Mouse (Mus musculus) common myeloid progenitor, adult 5-6 weeks (primary cell): Measurements from ENCODE around the gene Osbpl5. TPM values are rescaled to one million over a fixed set of nuclear protein-coding genes. Genes with fewer than 3 reads are reported as not detected.
A peak's percentile ranks its signal among the peaks of the same experiment; 100 is the strongest.
"Not testable (repeated sequence)": the region's sequence is repeated elsewhere in the genome, so short reads cannot be mapped to it uniquely, and the experiment has no call there.

Experiments
- ATAC-seq: replicated peaks from 2 replicates; pipeline ENCODE4 v1.8.0; 2016; ENCODE audit warnings: low read depth, mild to moderate bottlenecking, moderate TSS enrichment, inconsistent platforms; ENCODE audit not compliant: poor library complexity, severe bottlenecking
- total RNA-seq: library from RNA; stranded (forward); fragments of 200-1000, 187-1606 nt; gene quantifications from 2 replicates; pipeline ENCODE4 v1.2.3, GENCODE M21; 2017

The Osbpl5 gene
- total RNA-seq, 1 experiment from 2014 or later, result 15.3 TPM

GRCm38 (mm10) chr7:143712023-143712422 is 44.8 kb downstream of the Osbpl5 start:
- ATAC-seq, result no peak

GRCm38 (mm10) chr7:143711381-143711780 is 45.4 kb downstream of the Osbpl5 start:
- ATAC-seq, result no peak

GRCm38 (mm10) chr7:143709395-143709794 is 47.4 kb downstream of the Osbpl5 start:
- ATAC-seq, result no peak

GRCm38 (mm10) chr7:143706697-143707438 is 49.9 kb downstream of the Osbpl5 start:
- peak; percentile 97 for ATAC-seq

GRCm38 (mm10) chr7:143696140-143696539 is 60.6 kb downstream of the Osbpl5 start:
- ATAC-seq, result peak; percentile 62; the same call in 1 of the 2 replicates

- ATAC-seq, result no peak
Observed at GRCm38 (mm10) chr7:143694550-143694949, 62.2 kb downstream of the Osbpl5 start.

GRCm38 (mm10) chr7:143692746-143693510 is 63.9 kb downstream of the Osbpl5 start:
- no peak for ATAC-seq

- no peak for ATAC-seq
Observed at GRCm38 (mm10) chr7:143691909-143692308, 64.9 kb downstream of the Osbpl5 start.

GRCm38 (mm10) chr7:143691181-143691580 is 65.6 kb downstream of the Osbpl5 start:
- no peak for ATAC-seq

- ATAC-seq, result peak; percentile 39
Observed at GRCm38 (mm10) chr7:143689946-143690345, 66.8 kb downstream of the Osbpl5 start.

- ATAC-seq, result no peak
Observed at GRCm38 (mm10) chr7:143689481-143689880, 67.3 kb downstream of the Osbpl5 start.

GRCm38 (mm10) chr7:143686676-143687075 is 70.1 kb downstream of the Osbpl5 start:
- ATAC-seq, result not testable (repeated sequence)

GRCm38 (mm10) chr7:143686191-143686590 is 70.6 kb downstream of the Osbpl5 start:
- peak; percentile 42 for ATAC-seq

GRCm38 (mm10) chr7:143685359-143686067 is 71.3 kb downstream of the Osbpl5 start, which contains the start of gene Tnfrsf23:
Gene Tnfrsf23, minus strand, starts transcription at chr7:143685872.
- peak; percentile 94 for ATAC-seq

GRCm38 (mm10) chr7:143684569-143684968 is 72.2 kb downstream of the Osbpl5 start:
- not testable (repeated sequence) for ATAC-seq

- ATAC-seq, result no peak
Observed at GRCm38 (mm10) chr7:143681566-143681965, 75.2 kb downstream of the Osbpl5 start.

GRCm38 (mm10) chr7:143680836-143681235 is 75.9 kb downstream of the Osbpl5 start:
- not testable (repeated sequence) for ATAC-seq

- not testable (repeated sequence) for ATAC-seq
Observed at GRCm38 (mm10) chr7:143679650-143680049, 77.1 kb downstream of the Osbpl5 start.

GRCm38 (mm10) chr7:143666427-143667311 is 90.1 kb downstream of the Osbpl5 start:
- ATAC-seq, result peak; percentile 68
